Mouse (Mus musculus): ENCODE data around the gene Aox2.

- TF ChIP-seq GATA1 (IDR thresholded peaks at IDR 0.05; ENCODE audit: low read length), result no peak
- no peak for TF ChIP-seq TAL1 (IDR thresholded peaks at IDR 0.05; ENCODE audit: low read length)
Observed at GRCm38 (mm10) chr1:58362296-58362695, 84.2 kb downstream of the Aox2 start.
